Mouse (Mus musculus): ENCODE measurements around the gene Ccnj.

- TF ChIP-seq CTCF (IDR thresholded peaks at IDR 0.05; ENCODE audit: low read depth, low read length) (no peak), POLR2A (IDR thresholded peaks at IDR 0.05; ENCODE audit: extremely low read depth, insufficient read depth, low read length) (0 out of 2 replicates have a peak, but pooled peaks have one; percentile 34)
These were observed 63.7 kb downstream of the Ccnj start, which contains the start of gene Zfp518a for GRCm38 (mm10) chr19:40894519-40895392.
